Mouse (Mus musculus) cerebellum, postnatal 14 days (tissue): ENCODE results near the gene Sit1.

Experiments
- DNase-seq, 2 experiments: peaks; one replicate each; pipeline ENCODE4 v3.0.0; 2021; ENCODE audit warnings: mixed read lengths in 2 of 2

The Sit1 gene

GRCm38 (mm10) chr4:43466872-43467271 lies 16.7 kb downstream of the Sit1 start:
- DNase-seq: no peak

- DNase-seq: no peak
These were observed 17.6 kb downstream of the Sit1 start for GRCm38 (mm10) chr4:43465935-43466334.

DNA sequence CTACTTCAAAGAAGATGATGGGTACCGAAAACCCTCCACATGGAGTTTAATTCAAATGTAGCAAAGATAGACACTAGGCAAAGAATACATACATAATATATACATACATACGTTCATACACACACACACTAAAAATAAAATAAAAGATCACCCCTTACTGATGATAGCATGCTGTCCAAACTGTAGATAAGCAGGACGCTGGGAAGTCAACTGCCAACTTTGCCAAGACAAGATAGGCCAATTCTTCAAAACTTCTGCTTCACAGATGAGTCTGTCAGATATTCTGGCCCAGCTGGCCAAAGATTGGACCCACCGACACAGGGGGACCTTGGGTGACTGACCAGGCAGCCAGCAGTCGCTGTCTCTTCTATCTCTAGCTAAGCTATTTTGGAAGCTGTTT lies 20.4 kb downstream of the Sit1 start:
- no peak for DNase-seq

DNA sequence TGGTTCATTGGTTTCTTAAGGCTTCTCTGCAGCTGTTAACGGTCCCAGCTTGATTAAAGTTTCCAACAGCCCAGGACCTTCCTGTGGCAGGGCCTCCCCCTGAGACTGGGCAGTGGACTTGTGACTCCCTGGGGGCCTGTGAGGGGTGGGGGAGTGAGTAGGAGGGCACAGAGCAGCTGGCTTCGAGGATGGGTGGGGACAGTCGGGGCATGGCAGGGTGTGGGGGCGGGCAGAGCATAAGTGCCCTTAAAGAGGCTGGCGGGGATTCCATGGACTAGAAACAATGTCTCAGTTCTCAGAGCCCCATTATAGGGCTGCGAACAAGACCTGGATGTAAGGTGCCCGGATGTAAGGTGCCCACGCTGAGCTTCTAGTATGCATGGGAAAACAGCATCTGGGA lies 26.4 kb downstream of the Sit1 start:
- no peak for DNase-seq

GRCm38 (mm10) chr4:43456470-43456869 lies 27.1 kb downstream of the Sit1 start:
- no peak for DNase-seq

DNA sequence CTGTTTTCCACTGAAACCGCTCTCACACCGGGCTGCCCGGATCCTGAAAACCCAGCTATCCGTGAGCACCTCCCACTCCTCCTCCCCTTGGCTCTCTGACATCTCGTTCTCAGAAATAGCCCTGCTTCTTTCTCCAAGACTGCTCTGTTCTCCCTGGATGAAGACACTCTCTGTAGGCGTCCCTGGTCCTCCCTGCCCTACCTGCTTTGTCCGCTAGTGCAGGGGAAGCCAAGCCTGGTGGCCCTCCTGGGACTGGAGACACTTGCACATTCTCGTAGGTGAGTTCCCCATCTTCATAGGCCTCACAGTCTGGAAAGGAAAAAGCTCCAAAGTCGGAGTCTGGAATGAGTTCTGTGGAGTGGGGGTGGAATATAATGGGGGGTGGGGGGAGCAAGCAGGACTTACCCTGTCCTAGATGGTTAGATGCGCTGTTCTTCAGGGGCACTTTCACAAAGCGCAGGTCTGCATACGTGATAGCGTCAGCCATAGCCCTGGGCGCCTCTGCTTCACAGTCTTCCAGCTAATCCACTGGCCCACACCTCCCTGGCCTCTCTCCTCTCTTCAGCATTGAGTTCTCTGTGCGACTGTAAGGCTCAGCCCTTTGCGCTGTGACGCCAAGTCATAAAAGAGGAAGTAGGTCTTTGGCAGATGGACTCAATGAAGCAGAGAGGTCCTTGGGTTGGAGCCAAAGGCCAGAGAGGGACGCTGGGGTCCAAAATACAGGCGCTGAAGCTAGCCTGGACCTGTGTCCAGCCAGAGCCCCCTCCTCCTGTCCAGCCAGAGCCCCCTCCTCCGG lies 29.3 kb downstream of the Sit1 start, which contains the start of gene Cd72:
Cd72 (minus strand) TSS at position 588 of the 796 bp plus-strand sequence.
- DNase-seq: peak in 1 of 2 experiments; percentile 31

DNA sequence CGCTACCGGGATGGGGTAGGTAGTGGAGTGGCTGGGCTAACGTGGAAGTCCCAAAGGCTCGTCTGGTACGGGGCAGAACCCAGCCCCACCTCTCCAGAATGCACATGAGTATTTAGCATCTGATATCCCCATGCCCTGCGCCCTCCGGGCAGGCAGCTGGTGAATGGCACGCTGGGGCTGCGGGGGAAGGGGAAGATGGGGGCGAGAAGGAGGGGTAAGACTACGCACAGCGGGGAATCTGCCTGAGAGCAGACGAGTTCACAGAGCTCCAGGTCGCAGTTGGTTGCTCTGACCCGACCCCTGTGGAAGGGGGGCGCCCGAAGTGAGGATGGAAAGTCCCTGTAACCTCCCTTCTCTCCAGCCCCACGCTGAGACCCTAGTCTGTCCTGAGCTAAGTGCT lies 30.1 kb downstream of the Sit1 start:
- no peak for DNase-seq

DNA sequence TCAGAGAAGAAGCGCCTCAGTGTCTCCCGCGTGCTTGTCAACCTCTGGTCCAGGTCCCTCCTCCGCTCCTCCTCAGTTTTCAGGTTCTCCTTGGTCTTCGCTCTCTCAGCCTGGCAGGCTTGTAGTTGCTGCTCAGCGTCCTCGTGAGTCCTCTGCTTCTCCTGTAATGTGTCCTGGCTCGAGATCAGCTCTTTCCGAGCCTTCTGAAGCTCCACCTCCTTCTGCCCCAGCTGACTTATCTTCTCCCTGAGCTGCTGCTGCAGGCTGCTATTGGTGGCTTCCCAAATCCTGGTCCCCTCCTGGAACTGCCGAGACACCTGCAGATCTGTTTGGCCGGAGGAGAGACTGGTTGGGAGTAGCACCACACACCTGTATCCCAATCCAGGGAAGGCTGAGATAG lies 31.2 kb downstream of the Sit1 start:
- no peak for DNase-seq

- DNase-seq: peak; percentile 72 to 75
These were observed 35.0 kb downstream of the Sit1 start for GRCm38 (mm10) chr4:43448554-43448953.

DNA sequence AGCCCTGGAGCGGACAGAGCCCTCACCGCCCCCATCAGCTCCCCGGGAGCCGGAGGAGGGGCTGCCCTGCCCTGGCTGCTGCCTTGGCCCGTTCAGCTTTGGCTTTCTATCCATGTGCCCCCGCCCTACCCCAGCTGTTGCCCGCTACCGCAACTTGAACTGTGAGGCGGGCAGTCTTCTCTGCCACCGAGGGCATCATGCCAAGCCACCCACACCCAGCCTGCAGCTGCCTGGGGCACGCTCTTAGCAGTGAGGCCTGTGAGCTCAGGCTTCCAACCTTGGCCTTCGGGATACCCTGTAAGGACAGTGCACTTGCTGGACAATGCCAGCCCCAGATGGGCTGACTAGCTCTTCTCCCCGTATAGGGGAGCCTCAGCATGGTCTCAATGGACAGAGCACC lies 36.3 kb downstream of the Sit1 start:
- DNase-seq: peak in 1 of 2 experiments; percentile 44

DNA sequence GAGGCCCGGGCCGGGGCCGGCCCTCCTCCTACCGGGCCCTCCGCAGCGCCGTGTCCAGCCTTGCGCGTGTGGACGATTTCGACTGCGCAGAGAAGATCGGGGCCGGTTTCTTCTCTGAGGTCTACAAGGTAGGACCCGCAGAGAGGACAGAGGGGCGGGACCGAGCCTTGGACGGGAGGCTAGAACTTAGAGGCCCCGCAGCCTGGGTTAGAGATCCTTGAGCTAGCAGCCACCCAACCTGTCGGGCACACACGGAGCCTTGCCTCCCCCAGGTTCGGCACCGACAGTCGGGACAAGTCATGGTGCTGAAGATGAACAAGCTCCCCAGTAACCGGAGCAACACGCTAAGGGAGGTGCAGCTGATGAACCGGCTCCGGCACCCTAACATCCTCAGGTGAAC lies 40.0 kb downstream of the Sit1 start:
- DNase-seq: peak; percentile 51 to 52

DNA sequence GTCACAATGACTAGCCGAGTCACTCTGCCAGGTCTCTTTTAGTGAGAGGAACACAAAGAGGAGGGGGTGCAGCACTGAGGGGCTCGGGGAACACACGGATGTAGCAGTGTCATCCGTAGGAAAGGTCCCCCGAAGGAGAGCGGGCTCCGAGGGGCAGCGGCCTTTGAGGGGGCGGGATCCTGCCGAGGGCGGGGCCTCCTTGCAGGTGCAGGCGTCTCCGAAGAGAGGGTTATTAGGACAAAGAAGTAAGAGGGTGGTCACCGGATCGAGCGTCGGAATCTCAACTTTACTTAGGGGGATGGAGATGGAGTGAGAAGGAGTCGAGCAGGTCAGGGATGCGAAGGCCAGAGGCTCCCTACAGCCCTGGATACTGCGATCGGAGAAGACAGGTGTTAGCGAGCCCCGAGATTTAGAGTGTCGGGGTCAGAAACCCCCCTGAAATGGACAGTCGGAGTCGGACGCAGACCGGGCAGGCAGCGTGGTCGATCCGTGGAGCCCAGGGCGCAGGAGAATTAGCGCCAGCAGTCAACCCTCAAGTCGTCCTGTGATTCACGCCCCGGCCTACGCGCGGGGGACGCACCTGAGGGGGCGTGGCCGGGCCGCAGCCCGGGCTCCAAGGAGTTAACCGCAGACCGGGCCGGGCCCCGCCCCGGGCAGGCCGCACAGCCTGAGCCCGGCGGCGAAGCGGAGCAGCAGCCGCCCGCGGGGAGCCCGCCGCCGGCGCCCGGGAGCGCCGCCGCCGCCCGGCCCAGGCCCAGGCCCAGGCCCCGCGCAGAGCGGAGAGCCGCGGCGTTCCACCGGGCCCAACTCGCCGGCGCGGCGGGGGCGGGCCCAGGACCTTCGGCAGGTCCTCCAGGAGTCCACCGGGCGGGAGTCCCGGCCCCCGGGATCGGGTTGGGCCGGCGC lies 40.8 kb downstream of the Sit1 start:
- peak; percentile 74 to 81 for DNase-seq

DNA sequence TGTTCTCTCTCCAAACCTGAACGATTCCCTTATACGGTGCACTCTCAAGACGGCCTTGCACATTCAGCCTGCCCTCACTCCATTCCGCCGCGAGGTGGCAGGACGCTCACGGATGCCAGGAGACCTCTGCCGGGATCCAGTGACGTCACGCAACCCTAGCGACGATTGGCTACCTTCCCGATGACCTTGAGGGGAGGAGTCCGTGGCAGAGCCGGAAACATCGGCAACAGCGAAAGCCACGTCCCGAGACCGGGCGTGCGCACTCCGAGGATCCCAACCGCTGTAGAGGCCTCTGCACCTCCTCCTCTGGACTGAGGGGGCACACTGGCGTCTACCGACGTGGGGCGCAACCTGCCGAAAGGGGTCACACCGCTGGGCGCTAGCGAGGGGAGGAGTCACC lies 41.5 kb downstream of the Sit1 start:
- DNase-seq: peak; percentile 100

DNA sequence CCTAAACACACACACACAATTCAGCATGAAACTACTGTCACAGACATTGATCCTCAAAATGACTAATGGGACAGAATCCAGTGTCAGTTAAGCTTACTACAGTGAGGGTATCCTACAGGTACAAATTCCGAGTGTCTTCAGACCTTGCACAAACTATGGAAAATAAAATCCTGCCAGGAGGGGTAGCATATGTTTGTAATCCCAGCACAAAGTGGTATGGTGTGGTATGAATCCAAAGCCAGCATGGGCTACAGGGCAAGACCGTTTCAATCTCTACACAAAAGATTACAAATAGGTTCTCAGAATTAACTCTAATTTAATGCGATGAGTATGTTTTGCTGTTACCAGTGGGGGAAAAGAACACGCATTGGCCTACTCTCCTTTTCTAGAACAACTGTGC lies 41.9 kb downstream of the Sit1 start, which contains the start of gene Tesk1:
Tesk1 (plus strand) TSS at position 301 of the 400 bp plus-strand sequence.
- no peak for DNase-seq

DNA sequence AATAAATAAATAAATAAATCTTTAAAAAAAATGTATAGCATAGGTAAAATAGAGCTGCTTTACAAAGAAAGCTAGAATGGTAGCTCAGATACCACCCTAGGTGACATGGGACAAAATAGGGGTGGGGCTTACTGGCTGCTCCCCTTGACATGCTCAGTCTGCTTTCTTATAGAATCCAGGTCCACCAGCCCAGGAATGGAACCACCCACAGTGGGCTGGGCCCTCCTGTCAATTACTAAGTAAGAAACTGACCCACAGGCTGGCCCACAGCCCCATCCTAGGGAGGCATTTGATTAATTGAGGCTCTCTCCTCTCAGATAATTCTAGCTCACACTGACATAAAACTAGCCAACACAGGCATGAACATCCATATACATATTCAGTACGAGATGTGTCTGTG lies 50.7 kb downstream of the Sit1 start:
- no peak for DNase-seq
